Mouse (Mus musculus) myocyte (in vitro differentiated cells): ENCODE data around the gene Dio3.

ENCODE experiments used
- CEBPB ChIP-seq: IDR thresholded peaks from 2 replicates; pipeline ENCODE4 v1.6.1; 2011; ENCODE audit warnings: mild to moderate bottlenecking, moderate library complexity; ENCODE audit not compliant: poor library complexity, insufficient read depth, severe bottlenecking
- E2F4 ChIP-seq: IDR thresholded peaks from one replicate; pipeline ENCODE4 v1.6.1; 2011; ENCODE audit warnings: mild to moderate bottlenecking, control low read depth, moderate library complexity; ENCODE audit not compliant: insufficient read depth
- MAX ChIP-seq: IDR thresholded peaks from one replicate; pipeline ENCODE4 v1.6.1; 2011; ENCODE audit warnings: low read depth, mild to moderate bottlenecking, control low read depth
- MYOD1 ChIP-seq, 3 experiments: IDR thresholded peaks; one replicate each; pipeline ENCODE4 v1.6.1; 2011; ENCODE audit warnings: control low read depth in 2 of 3, low read depth in 2 of 3, mild to moderate bottlenecking in 2 of 3, moderate library complexity in 1 of 3; ENCODE audit not compliant: insufficient read length in 2 of 3, control insufficient read depth in 1 of 3
- MYOG ChIP-seq, 3 experiments: IDR thresholded peaks; one replicate each; pipeline ENCODE4 v1.6.1; 2011; ENCODE audit warnings: control low read depth in 2 of 3, low read depth in 2 of 3, mild to moderate bottlenecking in 2 of 3; ENCODE audit not compliant: insufficient read length in 2 of 3, control insufficient read depth in 1 of 3, insufficient read depth in 1 of 3
- POLR2A ChIP-seq: IDR thresholded peaks from one replicate; pipeline ENCODE4 v1.6.1; 2011; ENCODE audit warnings: low read depth, mild to moderate bottlenecking, control low read depth, moderate library complexity; ENCODE audit not compliant: insufficient read length
- POLR2AphosphoS2 ChIP-seq: IDR thresholded peaks from one replicate; pipeline ENCODE4 v1.6.1; 2011; ENCODE audit warnings: low read depth, control low read depth; ENCODE audit not compliant: insufficient read length
- REST ChIP-seq: IDR thresholded peaks from one replicate; pipeline ENCODE4 v1.6.1; 2011; ENCODE audit warnings: mild to moderate bottlenecking, control low read depth, moderate library complexity; ENCODE audit not compliant: insufficient read depth, insufficient read length
- TCF12 ChIP-seq: IDR thresholded peaks from one replicate; pipeline ENCODE4 v1.6.1; 2011; ENCODE audit warnings: mild to moderate bottlenecking, control low read depth; ENCODE audit not compliant: poor library complexity, insufficient read depth, severe bottlenecking
- TCF3 ChIP-seq: IDR thresholded peaks from one replicate; pipeline ENCODE4 v1.6.1; 2011; ENCODE audit warnings: low read depth, control low read depth; ENCODE audit not compliant: insufficient read length
- USF1 ChIP-seq: IDR thresholded peaks from one replicate; pipeline ENCODE4 v1.6.1; 2011; ENCODE audit warnings: low read depth, mild to moderate bottlenecking, control low read depth, moderate library complexity

GRCm38 (mm10) chr12:110230296-110230695 lies 48.6 kb upstream of the Dio3 start:
- TF ChIP-seq POLR2A (no peak), E2F4 (no peak), POLR2AphosphoS2 (no peak), CEBPB (no peak), USF1 (no peak), MAX (no peak), MYOG (IDR thresholded peaks at IDR 0.05; ENCODE audit: control insufficient read depth in 1 of 3, insufficient read depth in 1 of 3, insufficient read length in 2 of 3, low read depth in 2 of 3) (no peak), TCF12 (no peak), REST (no peak), TCF3 (no peak), MYOD1 (IDR thresholded peaks at IDR 0.05; ENCODE audit: control insufficient read depth in 1 of 3, insufficient read length in 2 of 3, low read depth in 2 of 3) (no peak)
